Mouse (Mus musculus): ENCODE measurements around the gene Zfp936. TPM values are rescaled to one million over a fixed set of nuclear protein-coding genes. Genes with fewer than 3 reads are reported as not detected.
"Not testable (repeated sequence)": the region's sequence is repeated elsewhere in the genome, so short reads cannot be mapped to it uniquely, and the experiment has no call there.

The Zfp936 gene
- total RNA-seq (2014; rRNA removed) (not detected in 2 replicates), polyA plus RNA-seq (2015; fragmentation: Nextera tagmentation; extraction: Ambion mirVana) (not detected in 2 replicates)

GRCm38 (mm10) chr7:43113929-43114328 lies at the start of gene Zfp936:
Gene Zfp936 (plus strand): TSS chr7:43114229.
- not testable (repeated sequence) for H3K9ac ChIP-seq (replicated peaks; ENCODE audit: low read length, poor library complexity, severe bottlenecking); H3K36me3 ChIP-seq (ENCODE audit: insufficient read depth, low read length); H3K4me1 ChIP-seq (ENCODE audit: insufficient read depth, low read length); H3K4me2 ChIP-seq (ENCODE audit: low read depth, low read length, poor library complexity, severe bottlenecking); ATAC-seq (ENCODE audit: low FRiP score); H3K4me3 ChIP-seq (ENCODE audit: low read depth, low read length); DNase-seq (ENCODE audit: low spot score); H3K27ac ChIP-seq (ENCODE audit: low read depth, low read length); H3K27me3 ChIP-seq (ENCODE audit: insufficient read depth, low read length)
- 80% methylated on average over 10 of the region's 10 CpGs for whole genome bisulfite sequencing
- peaks cover 10% of the 10 kb centered on the region; the same call in 1 of the 2 replicates for H3K9me3 ChIP-seq (ENCODE audit: low read length)

GRCm38 (mm10) chr7:43077831-43078230 lies 36.2 kb upstream of the Zfp936 start:
- WGBS, result 82% methylated on average over 8 of the region's 8 CpGs

GRCm38 (mm10) chr7:43128691-43129090 lies 14.7 kb downstream of the Zfp936 start:
- WGBS, result 92% methylated on average over 13 of the region's 15 CpGs
- H3K9me3 ChIP-seq (ENCODE audit: low read length), result peaks cover 47% of the 10 kb centered on the region
- H3K36me3 ChIP-seq (ENCODE audit: insufficient read depth, low read length); DNase-seq (ENCODE audit: low spot score); H3K27me3 ChIP-seq (ENCODE audit: insufficient read depth, low read length); H3K4me3 ChIP-seq (ENCODE audit: low read depth, low read length); H3K4me1 ChIP-seq (ENCODE audit: insufficient read depth, low read length); ATAC-seq (ENCODE audit: low FRiP score); H3K4me2 ChIP-seq (ENCODE audit: low read depth, low read length, poor library complexity, severe bottlenecking); H3K9ac ChIP-seq (replicated peaks; ENCODE audit: low read length, poor library complexity, severe bottlenecking); H3K27ac ChIP-seq (ENCODE audit: low read depth, low read length): not testable (repeated sequence)

More at GRCm38 (mm10) chr7:43077831-43078230, 36.2 kb upstream of the Zfp936 start:
- H3K4me1 ChIP-seq (ENCODE audit: insufficient read depth, low read length), result no peaks in the 10 kb centered on the region
- no peaks in the 10 kb centered on the region for H3K27me3 ChIP-seq (ENCODE audit: insufficient read depth, low read length)
- no peak overlapping the region for H3K4me2 ChIP-seq (ENCODE audit: low read depth, low read length, poor library complexity, severe bottlenecking)
- DNase-seq (ENCODE audit: low spot score) (no peak), ATAC-seq (ENCODE audit: low FRiP score) (no peak)
- H3K9me3 ChIP-seq (ENCODE audit: low read length), result peaks cover 16% of the 10 kb centered on the region; the same call in 1 of the 2 replicates
- H3K9ac ChIP-seq (replicated peaks; ENCODE audit: low read length, poor library complexity, severe bottlenecking), result no peak overlapping the region
- no peak overlapping the region for H3K4me3 ChIP-seq (ENCODE audit: low read depth, low read length)
- no peaks in the 10 kb centered on the region for H3K36me3 ChIP-seq (ENCODE audit: insufficient read depth, low read length)
- no peak overlapping the region for H3K27ac ChIP-seq (ENCODE audit: low read depth, low read length)
- TF ChIP-seq CTCF (IDR thresholded peaks at IDR 0.05), result no peak

- WGBS, result 76% methylated on average over 4 of the region's 4 CpGs
- H3K27ac ChIP-seq (ENCODE audit: low read depth, low read length); H3K4me1 ChIP-seq (ENCODE audit: insufficient read depth, low read length); H3K9ac ChIP-seq (replicated peaks; ENCODE audit: low read length, poor library complexity, severe bottlenecking); ATAC-seq (ENCODE audit: low FRiP score); H3K4me3 ChIP-seq (ENCODE audit: low read depth, low read length); H3K4me2 ChIP-seq (ENCODE audit: low read depth, low read length, poor library complexity, severe bottlenecking); H3K36me3 ChIP-seq (ENCODE audit: insufficient read depth, low read length); H3K27me3 ChIP-seq (ENCODE audit: insufficient read depth, low read length); DNase-seq (ENCODE audit: low spot score): not testable (repeated sequence)
- peaks cover 59% of the 10 kb centered on the region for H3K9me3 ChIP-seq (ENCODE audit: low read length)
Measured at GRCm38 (mm10) chr7:43164121-43164520, 50.1 kb downstream of the Zfp936 start.

- peaks cover 68% of the 10 kb centered on the region for H3K9me3 ChIP-seq (ENCODE audit: low read length)
- not testable (repeated sequence) for ATAC-seq (ENCODE audit: low FRiP score); H3K4me1 ChIP-seq (ENCODE audit: insufficient read depth, low read length); H3K36me3 ChIP-seq (ENCODE audit: insufficient read depth, low read length); DNase-seq (ENCODE audit: low spot score); H3K4me2 ChIP-seq (ENCODE audit: low read depth, low read length, poor library complexity, severe bottlenecking); H3K27me3 ChIP-seq (ENCODE audit: insufficient read depth, low read length); H3K9ac ChIP-seq (replicated peaks; ENCODE audit: low read length, poor library complexity, severe bottlenecking); H3K27ac ChIP-seq (ENCODE audit: low read depth, low read length); H3K4me3 ChIP-seq (ENCODE audit: low read depth, low read length)
- WGBS, result 86% methylated on average over 4 of the region's 4 CpGs
Measured at GRCm38 (mm10) chr7:43167101-43167500, 53.1 kb downstream of the Zfp936 start.

GRCm38 (mm10) chr7:43167811-43168210 lies 53.8 kb downstream of the Zfp936 start:
- not testable (repeated sequence) for H3K4me3 ChIP-seq (ENCODE audit: low read depth, low read length); ATAC-seq (ENCODE audit: low FRiP score); H3K4me1 ChIP-seq (ENCODE audit: insufficient read depth, low read length); H3K27me3 ChIP-seq (ENCODE audit: insufficient read depth, low read length); H3K27ac ChIP-seq (ENCODE audit: low read depth, low read length); H3K9ac ChIP-seq (replicated peaks; ENCODE audit: low read length, poor library complexity, severe bottlenecking); H3K4me2 ChIP-seq (ENCODE audit: low read depth, low read length, poor library complexity, severe bottlenecking); H3K36me3 ChIP-seq (ENCODE audit: insufficient read depth, low read length); DNase-seq (ENCODE audit: low spot score)
- peaks cover 69% of the 10 kb centered on the region for H3K9me3 ChIP-seq (ENCODE audit: low read length)
- WGBS, result 81% methylated on average over 1 of the region's 1 CpGs

GRCm38 (mm10) chr7:43168212-43168611 lies 54.2 kb downstream of the Zfp936 start:
- 42% methylated on average over 1 of the region's 1 CpGs for WGBS
- not testable (repeated sequence) for ATAC-seq (ENCODE audit: low FRiP score); H3K9ac ChIP-seq (replicated peaks; ENCODE audit: low read length, poor library complexity, severe bottlenecking); H3K27ac ChIP-seq (ENCODE audit: low read depth, low read length); DNase-seq (ENCODE audit: low spot score); H3K4me3 ChIP-seq (ENCODE audit: low read depth, low read length); H3K27me3 ChIP-seq (ENCODE audit: insufficient read depth, low read length); H3K36me3 ChIP-seq (ENCODE audit: insufficient read depth, low read length); H3K4me2 ChIP-seq (ENCODE audit: low read depth, low read length, poor library complexity, severe bottlenecking); H3K4me1 ChIP-seq (ENCODE audit: insufficient read depth, low read length)
- H3K9me3 ChIP-seq (ENCODE audit: low read length), result peaks cover 69% of the 10 kb centered on the region
